Mouse (Mus musculus) limb, embryonic 11.5 days (tissue): ENCODE results near the gene Wwc2. TPM values are rescaled to one million over a fixed set of nuclear protein-coding genes. Genes with fewer than 3 reads are reported as not detected.

Experiments
- polyA plus RNA-seq: library from polyadenylated mRNA; unstranded; fragments of >200 nt; fragmentation: Nextera tagmentation; extraction: Ambion mirVana; gene quantifications from 2 replicates; pipeline ENCODE4 v1.2.1, GENCODE M21; 2014

Gene Wwc2
- polyA plus RNA-seq, 1 experiment from 2014 or later = 11.6 TPM

Other genes starting within 250 kb of the Wwc2 start
- gene Cldn24, start 168.8 kb downstream of the Wwc2 start, polyA plus RNA-seq = not detected in 2 replicates
- gene Cldn22, start 166.4 kb downstream of the Wwc2 start, polyA plus RNA-seq = not detected in 2 replicates
- gene Dctd, start 108.2 kb upstream of the Wwc2 start, polyA plus RNA-seq = 56.1 and 59.3 TPM in 2 replicates